Mouse (Mus musculus) layer of hippocampus, adult 2 months (tissue): Measurements from ENCODE around the gene 1810049J17Rik. TPM values are rescaled to one million over a fixed set of nuclear protein-coding genes. Genes with fewer than 3 reads are reported as not detected.

Experiments used
- DNase-seq, 2 experiments: peaks; one replicate each; pipeline ENCODE4 v3.0.0; 2022; ENCODE audit warnings: low spot score in 2 of 2
- H3K27ac ChIP-seq: fragments of 200-600 bp; 2 replicates; pipeline ENCODE4 v1.8.1; 2022
- H3K4me3 ChIP-seq: fragments of 200-600 bp; 2 replicates; pipeline ENCODE4 v1.8.1; 2022; ENCODE audit warnings: mild to moderate bottlenecking
- CTCF ChIP-seq: fragments of 200-600 bp; conservative IDR thresholded peaks from 2 replicates; pipeline ENCODE4 v1.8.1; 2022; ENCODE audit warnings: antibody characterized with exemption, mild to moderate bottlenecking, moderate library complexity
- total RNA-seq, 2 experiments: library from RNA; stranded (reverse); gene quantifications; 2 replicates each; pipeline ENCODE4 v1.2.3; 2021

1810049J17Rik gene
- total RNA-seq, 2 experiments from 2014 or later: 0.95 to 1.2 TPM

GRCm38 (mm10) chr15:12284794-12285534 is 36.7 kb downstream of the 1810049J17Rik start:
- Histone ChIP-seq H3K27ac (peak overlapping the region; percentile 78), H3K4me3 (no peak overlapping the region)
- peak in 1 of 2 experiments; percentile 58 for DNase-seq
- TF ChIP-seq CTCF: no peak

GRCm38 (mm10) chr15:12279816-12280215 is 41.9 kb downstream of the 1810049J17Rik start:
- Histone ChIP-seq H3K4me3 (no peak overlapping the region), H3K27ac (no peak overlapping the region)
- no peak for DNase-seq
- TF ChIP-seq CTCF: no peak

- DNase-seq: no peak
- Histone ChIP-seq H3K4me3 (no peak overlapping the region), H3K27ac (no peak overlapping the region)
- no peak for TF ChIP-seq CTCF
These were observed 46.5 kb downstream of the 1810049J17Rik start for GRCm38 (mm10) chr15:12275091-12275623.

DNA sequence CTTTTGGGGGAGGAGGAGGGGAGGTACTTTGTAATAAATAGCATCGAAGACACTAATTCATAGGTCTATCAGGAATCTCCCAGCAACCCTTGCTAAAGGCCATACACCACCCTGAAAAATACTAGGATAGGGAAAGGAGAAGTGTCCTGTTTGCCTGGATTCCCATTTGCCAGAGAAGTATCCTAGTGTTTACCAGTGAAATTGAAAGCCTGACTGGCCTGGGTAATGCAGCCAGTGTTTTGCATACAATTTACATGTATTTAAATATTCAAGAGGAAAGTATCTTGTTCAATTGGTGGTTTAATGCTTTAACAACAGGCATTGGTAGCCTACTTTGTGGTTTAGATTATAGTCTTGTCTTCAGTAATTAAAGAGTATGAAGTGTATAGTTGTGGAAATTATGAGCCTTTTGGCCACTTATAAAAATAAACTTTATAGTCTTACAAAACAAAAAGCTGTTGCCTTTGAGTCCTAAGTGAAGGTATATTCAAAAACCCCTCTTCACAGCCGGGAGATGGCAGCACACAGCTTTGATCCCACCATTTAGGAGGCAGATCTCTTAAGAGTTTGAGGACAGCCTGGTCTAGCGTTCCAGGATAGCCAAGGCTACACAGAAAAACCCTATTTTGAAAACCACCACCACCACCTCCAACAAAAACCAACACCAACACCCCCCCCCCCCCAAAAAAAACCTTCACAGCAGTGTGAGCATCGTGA is 47.5 kb downstream of the 1810049J17Rik start:
- no peak overlapping the region for H3K27ac ChIP-seq
- H3K4me3 ChIP-seq: no peak overlapping the region
- peak; percentile 63 for TF ChIP-seq CTCF
- no peak for DNase-seq

- no peak for DNase-seq
- no peak for TF ChIP-seq CTCF
- H3K27ac ChIP-seq: no peak overlapping the region
- no peak overlapping the region for H3K4me3 ChIP-seq
These were observed 48.2 kb downstream of the 1810049J17Rik start for GRCm38 (mm10) chr15:12273325-12274052.

Other genes with a start within 250 kb of the 1810049J17Rik start
- 100 to 1,000 TPM; 357 TPM for gene Zfr, start 204.1 kb downstream of the 1810049J17Rik start, total RNA-seq
- gene Mtmr12, start 116.9 kb downstream of the 1810049J17Rik start, total RNA-seq: 10 to 100 TPM; 58.1 to 58.9 TPM
- gene Golph3, start 449 bp downstream of the 1810049J17Rik start, total RNA-seq: 10 to 100 TPM; 91.3 to 94.5 TPM